Mouse (Mus musculus) liver, postnatal 0 days (tissue): ENCODE data around the gene Btg2. TPM values are rescaled to one million over a fixed set of nuclear protein-coding genes. Genes with fewer than 3 reads are reported as not detected.
A peak's percentile ranks its signal among the peaks of the same experiment; 100 is the strongest.

Experiments
- ATAC-seq: fragments of 200-750 bp; cut with Nextera tagmentation; 2 replicates; pipeline ENCODE4 v1.8.0; 2017; ENCODE audit warnings: mild to moderate bottlenecking, moderate library complexity
- DNase-seq: peaks from one replicate; pipeline ENCODE4 v3.0.0-alpha.2; 2016
- H3K27ac ChIP-seq: fragments of 300-500 bp; sonication (generic); 2 replicates; pipeline ENCODE4 v1.5.1; 2014; ENCODE audit warnings: antibody characterized with exemption, moderate library complexity, mild to moderate bottlenecking, low read depth
- H3K27me3 ChIP-seq: fragments of 300-500 bp; sonication (generic); 2 replicates; pipeline ENCODE4 v1.6.1; 2014; ENCODE audit warnings: low read length, control low read depth, mixed read lengths; ENCODE audit not compliant: insufficient read depth
- H3K36me3 ChIP-seq: fragments of 300-500 bp; sonication (generic); replicated peaks from 2 replicates; pipeline ENCODE4 v1.6.1; 2014; ENCODE audit warnings: mild to moderate bottlenecking, control low read depth, low read length, moderate library complexity, mixed read lengths; ENCODE audit not compliant: insufficient read depth
- H3K4me1 ChIP-seq: fragments of 300-500 bp; sonication (generic); 2 replicates; pipeline ENCODE4 v1.6.1; 2014; ENCODE audit warnings: antibody characterized with exemption, mild to moderate bottlenecking, control low read depth; ENCODE audit not compliant: insufficient read depth
- H3K4me2 ChIP-seq: fragments of 300-500 bp; sonication (generic); 2 replicates; pipeline ENCODE4 v1.6.1; 2014; ENCODE audit warnings: low read depth, mild to moderate bottlenecking, low read length, moderate library complexity, mixed read lengths
- H3K4me3 ChIP-seq: fragments of 300-500 bp; sonication (generic); 2 replicates; pipeline ENCODE4 v1.5.1; 2014; ENCODE audit warnings: low read depth, low read length
- H3K9ac ChIP-seq: fragments of 300-500 bp; sonication (generic); replicated peaks from 2 replicates; pipeline ENCODE4 v1.6.1; 2014; ENCODE audit warnings: mild to moderate bottlenecking, moderate library complexity
- H3K9me3 ChIP-seq: fragments of 300-500 bp; sonication (generic); 2 replicates; pipeline ENCODE4 v1.6.1; 2016; ENCODE audit warnings: mild to moderate bottlenecking, control low read depth, low read length, mixed read lengths
- CTCF ChIP-seq: sonication (generic); IDR thresholded peaks from 2 replicates; pipeline ENCODE4 v1.5.1; 2016; ENCODE audit warnings: antibody characterized with exemption, low read depth
- EP300 ChIP-seq: IDR thresholded peaks from 2 replicates; pipeline ENCODE4 v1.6.1; 2016; ENCODE audit warnings: antibody characterized with exemption, low read depth, mild to moderate bottlenecking
- WGBS: fragments of 180-500 bp; shearing (Covaris S2); extraction: QIAGEN DNeasy Blood & Tissue Kit; methylation state at CpG from one replicate; pipeline ENCODE4 v1.1.7; 2014; ENCODE audit not compliant: insufficient replicate concordance; 5-methylcytosine and 5-hydroxymethylcytosine counted together
- polyA plus RNA-seq: library from polyadenylated mRNA; unstranded; fragments of >200 nt; fragmentation: Nextera tagmentation; extraction: Ambion mirVana; gene quantifications from 2 replicates; pipeline ENCODE4 v1.2.1, GENCODE M21; 2015

Gene Btg2
- polyA plus RNA-seq, 1 experiment from 2014 or later, result 62.6 TPM

GRCm38 (mm10) chr1:134080881-134081450, 2.0 kb upstream of the Btg2 start:
- Histone ChIP-seq H3K36me3 (peaks cover 21% of the 10 kb centered on the region), H3K27ac (peak overlapping the region; percentile 70; the same call in 1 of the 2 replicates), H3K4me2 (peak overlapping the region; percentile 13; the same call in 1 of the 2 replicates), H3K4me3 (no peak overlapping the region), H3K9ac (0 out of 2 replicates have a peak overlapping the region, but pooled peaks have one; percentile 24), H3K27me3 (no peaks in the 10 kb centered on the region), H3K9me3 (no peaks in the 10 kb centered on the region), H3K4me1 (peaks cover 63% of the 10 kb centered on the region)
- DNase-seq (no peak), ATAC-seq (no peak)
- TF ChIP-seq EP300 (no peak), CTCF (no peak)
- 77% methylated on average over 5 of the region's 5 CpGs for WGBS

- H3K9ac ChIP-seq, result 0 out of 2 replicates have a peak overlapping the region, but pooled peaks have one; percentile 24
- H3K4me3 ChIP-seq, result no peak overlapping the region
- H3K9me3 ChIP-seq, result no peaks in the 10 kb centered on the region
- 53% methylated on average over 4 of the region's 4 CpGs for WGBS
- H3K4me2 ChIP-seq, result peak overlapping the region; percentile 67; the same call in 1 of the 2 replicates
- peaks cover 26% of the 10 kb centered on the region for H3K36me3 ChIP-seq
- H3K27ac ChIP-seq, result peak overlapping the region; percentile 70
- H3K4me1 ChIP-seq, result peaks cover 63% of the 10 kb centered on the region
- DNase-seq (no peak), ATAC-seq (no peak)
- H3K27me3 ChIP-seq, result no peaks in the 10 kb centered on the region
- TF ChIP-seq CTCF, result no peak
- no peak for TF ChIP-seq EP300
These were observed 1.5 kb upstream of the Btg2 start for GRCm38 (mm10) chr1:134080406-134080805.

GRCm38 (mm10) chr1:134079477-134080163, 700 bp upstream of the Btg2 start:
- TF ChIP-seq CTCF (no peak), EP300 (peak; percentile 7; the same call in 1 of the 2 replicates)
- H3K36me3 ChIP-seq, result peaks cover 34% of the 10 kb centered on the region
- WGBS, result 3% methylated on average over 9 of the region's 9 CpGs

GRCm38 (mm10) chr1:134078061-134078795, 692 bp downstream of the Btg2 start:
- 3% methylated on average over 19 of the region's 19 CpGs for WGBS
- DNase-seq, result peak; percentile 79
- peak; percentile 7; the same call in 1 of the 2 replicates for ATAC-seq

More at GRCm38 (mm10) chr1:134079477-134080163, 700 bp upstream of the Btg2 start:
- ATAC-seq (peak; percentile 3; the same call in 1 of the 2 replicates), DNase-seq (peak; percentile 53)
- Histone ChIP-seq H3K4me1 (peaks cover 63% of the 10 kb centered on the region), H3K4me2 (peak overlapping the region; percentile 67), H3K27me3 (no peaks in the 10 kb centered on the region), H3K9ac (peak overlapping the region; percentile 57), H3K9me3 (no peaks in the 10 kb centered on the region), H3K27ac (peak overlapping the region; percentile 70), H3K4me3 (peak overlapping the region; percentile 79)

GRCm38 (mm10) chr1:134077389-134078060, 1.4 kb downstream of the Btg2 start:
- H3K4me2 ChIP-seq, result peak overlapping the region; percentile 80
- H3K27me3 ChIP-seq, result no peaks in the 10 kb centered on the region
- DNase-seq (peak; percentile 64), ATAC-seq (no peak)
- H3K27ac ChIP-seq, result peak overlapping the region; percentile 75
- no peaks in the 10 kb centered on the region for H3K9me3 ChIP-seq
- TF ChIP-seq EP300 (peak; percentile 37), CTCF (peak; percentile 49)
- peaks cover 62% of the 10 kb centered on the region for H3K4me1 ChIP-seq
- H3K36me3 ChIP-seq, result peaks cover 39% of the 10 kb centered on the region
- 11% methylated on average over 14 of the region's 14 CpGs for WGBS
- peak overlapping the region; percentile 81 for H3K9ac ChIP-seq
- H3K4me3 ChIP-seq, result peak overlapping the region; percentile 79

More at GRCm38 (mm10) chr1:134078061-134078795, 692 bp downstream of the Btg2 start:
- Histone ChIP-seq H3K9ac (peak overlapping the region; percentile 81), H3K9me3 (no peaks in the 10 kb centered on the region), H3K27ac (peak overlapping the region; percentile 75), H3K4me3 (peak overlapping the region; percentile 79), H3K4me2 (peak overlapping the region; percentile 80), H3K4me1 (peaks cover 64% of the 10 kb centered on the region), H3K36me3 (peaks cover 39% of the 10 kb centered on the region), H3K27me3 (no peaks in the 10 kb centered on the region)
- TF ChIP-seq EP300, result peak; percentile 37; the same call in 1 of the 2 replicates
- no peak for TF ChIP-seq CTCF

- DNase-seq (no peak), ATAC-seq (no peak)
- Histone ChIP-seq H3K4me2 (peak overlapping the region; percentile 80), H3K36me3 (peaks cover 39% of the 10 kb centered on the region), H3K9ac (peak overlapping the region; percentile 81), H3K9me3 (no peaks in the 10 kb centered on the region), H3K4me3 (peak overlapping the region; percentile 79), H3K27me3 (no peaks in the 10 kb centered on the region), H3K27ac (peak overlapping the region; percentile 75), H3K4me1 (peaks cover 59% of the 10 kb centered on the region)
- WGBS, result 68% methylated on average over 2 of the region's 2 CpGs
- TF ChIP-seq CTCF (no peak), EP300 (no peak)
These were observed 2.1 kb downstream of the Btg2 start for GRCm38 (mm10) chr1:134076789-134077188.
